Mouse (Mus musculus) cerebellum, adult 2 months (tissue): ENCODE measurements at regions not wholly inside any gene's neighbourhood (a gene's known extent, or its start where the extent isn't known, plus 50 kb on each side); places are given as distances from the start of the nearest gene placed in this dataset.

ENCODE experiments used
- CTCF ChIP-seq: fragments of 200-500 bp; IDR thresholded peaks from 2 replicates; pipeline ENCODE4 v1.5.1; 2011; ENCODE audit warnings: low read depth, mild to moderate bottlenecking, control low read depth, low read length, moderate library complexity, borderline replicate concordance; ENCODE audit not compliant: insufficient read depth
- POLR2A ChIP-seq: fragments of 200-500 bp; IDR thresholded peaks from 2 replicates; pipeline ENCODE4 v1.6.1; 2011; ENCODE audit warnings: low read length, control low read depth, borderline replicate concordance; ENCODE audit not compliant: insufficient read depth

- TF ChIP-seq POLR2A, result no peak
- no peak for TF ChIP-seq CTCF
Measured at GRCm38 (mm10) chr14:120685263-120685662, 207.0 kb downstream of the Rap2a start.
